Mouse (Mus musculus): Measurements from ENCODE around the gene Zfand3. TPM values are rescaled to one million over a fixed set of nuclear protein-coding genes. Genes with fewer than 3 reads are reported as not detected.

The Zfand3 gene
- total RNA-seq, 2 experiments from 2014 or later, result 134 to 142 TPM

- intact Hi-C loops (cut with DNase I), result no loop called here
- DNase-seq, result no peak
Measured at GRCm38 (mm10) chr17:29995986-29996385, 8.5 kb upstream of the Zfand3 start.

- intact Hi-C loops (cut with DNase I), result no loop called here
- no peak for DNase-seq
Measured at GRCm38 (mm10) chr17:29997726-29998125, 6.8 kb upstream of the Zfand3 start.

GRCm38 (mm10) chr17:29998566-29999295 lies 5.8 kb upstream of the Zfand3 start:
- intact Hi-C loops (cut with DNase I), result no loop called here
- DNase-seq, result no peak

- intact Hi-C loops (cut with DNase I), result no loop called here
Measured at GRCm38 (mm10) chr17:30005103-30005443, 540 bp downstream of the Zfand3 start.

GRCm38 (mm10) chr17:30005451-30005941 lies 963 bp downstream of the Zfand3 start:
- DNase-seq, result peak; percentile 46 to 58
- intact Hi-C loops (cut with DNase I), result no loop called here

More at GRCm38 (mm10) chr17:30005103-30005443, 540 bp downstream of the Zfand3 start:
- DNase-seq, result no peak

- DNase-seq, result no peak
- intact Hi-C loops (cut with DNase I), result no loop called here
Measured at GRCm38 (mm10) chr17:30006877-30007276, 2.3 kb downstream of the Zfand3 start.

GRCm38 (mm10) chr17:30007883-30008282 lies 3.4 kb downstream of the Zfand3 start:
- intact Hi-C loops (cut with DNase I), result loop anchor here (2.0 kb wide), 1 partner anchor 15 kb away; no protein-coding TSS in a partner anchor
- DNase-seq, result no peak

GRCm38 (mm10) chr17:30008392-30008791 lies 3.9 kb downstream of the Zfand3 start:
- DNase-seq, result no peak
- intact Hi-C loops (cut with DNase I), result loop anchor here (2.0 kb wide), 1 partner anchor 14 kb away; no protein-coding TSS in a partner anchor

- intact Hi-C loops (cut with DNase I), result no loop called here
- DNase-seq, result no peak
Measured at GRCm38 (mm10) chr17:30014660-30015059, 10.1 kb downstream of the Zfand3 start.

GRCm38 (mm10) chr17:30018927-30019610 lies 14.5 kb downstream of the Zfand3 start:
- intact Hi-C loops (cut with DNase I), result no loop called here
- DNase-seq, result no peak

- intact Hi-C loops (cut with DNase I), result no loop called here
Measured at GRCm38 (mm10) chr17:30019942-30020341, 15.4 kb downstream of the Zfand3 start.

GRCm38 (mm10) chr17:30024651-30025050 lies 20.1 kb downstream of the Zfand3 start:
- intact Hi-C loops (cut with DNase I), result loop anchor here (1.0 kb wide), 1 partner anchor 49 kb away; no protein-coding TSS in a partner anchor
- DNase-seq, result peak; percentile 77 to 85

More at GRCm38 (mm10) chr17:30019942-30020341, 15.4 kb downstream of the Zfand3 start:
- no peak for DNase-seq

- intact Hi-C loops (cut with DNase I), result no loop called here
Measured at GRCm38 (mm10) chr17:30026617-30027016, 22.1 kb downstream of the Zfand3 start.

GRCm38 (mm10) chr17:30027343-30028029 lies 23.0 kb downstream of the Zfand3 start:
- peak; percentile 40 to 64 for DNase-seq
- intact Hi-C loops (cut with DNase I), result no loop called here

More at GRCm38 (mm10) chr17:30026617-30027016, 22.1 kb downstream of the Zfand3 start:
- DNase-seq, result peak in 1 of 2 experiments; percentile 42

- DNase-seq, result peak in 1 of 2 experiments; percentile 24
- intact Hi-C loops (cut with DNase I), result no loop called here
Measured at GRCm38 (mm10) chr17:30029633-30030226, 25.2 kb downstream of the Zfand3 start.

- intact Hi-C loops (cut with DNase I), result no loop called here
- no peak for DNase-seq
Measured at GRCm38 (mm10) chr17:30032796-30033195, 28.3 kb downstream of the Zfand3 start.

- no peak for DNase-seq
- intact Hi-C loops (cut with DNase I), result no loop called here
Measured at GRCm38 (mm10) chr17:30033991-30034390, 29.5 kb downstream of the Zfand3 start.

GRCm38 (mm10) chr17:30035216-30036005 lies 30.9 kb downstream of the Zfand3 start:
- intact Hi-C loops (cut with DNase I), result no loop called here
- DNase-seq, result no peak

- no peak for DNase-seq
- intact Hi-C loops (cut with DNase I), result no loop called here
Measured at GRCm38 (mm10) chr17:30043163-30043822, 38.8 kb downstream of the Zfand3 start.
